Mouse (Mus musculus) G1E (cell line): ENCODE data around the gene Oxct2a.

Source experiments
- CTCF ChIP-seq: IDR thresholded peaks from 2 replicates; pipeline ENCODE4 v1.5.1; 2012; ENCODE audit warnings: low read depth, low read length, inconsistent platforms, mixed read lengths
- GATA1 ChIP-seq: IDR thresholded peaks from 2 replicates; pipeline ENCODE4 v1.6.1; 2012; ENCODE audit warnings: borderline replicate concordance, low read length, inconsistent platforms, mixed read lengths
- POLR2AphosphoS5 ChIP-seq: IDR thresholded peaks from 2 replicates; pipeline ENCODE4 v1.6.1; 2012; ENCODE audit warnings: low read depth, low read length, inconsistent platforms; ENCODE audit not compliant: insufficient replicate concordance
- TAL1 ChIP-seq: conservative IDR thresholded peaks from 2 replicates; pipeline ENCODE4 v1.6.1; 2012; ENCODE audit warnings: low read depth, low read length, inconsistent platforms, mixed read lengths

DNA sequence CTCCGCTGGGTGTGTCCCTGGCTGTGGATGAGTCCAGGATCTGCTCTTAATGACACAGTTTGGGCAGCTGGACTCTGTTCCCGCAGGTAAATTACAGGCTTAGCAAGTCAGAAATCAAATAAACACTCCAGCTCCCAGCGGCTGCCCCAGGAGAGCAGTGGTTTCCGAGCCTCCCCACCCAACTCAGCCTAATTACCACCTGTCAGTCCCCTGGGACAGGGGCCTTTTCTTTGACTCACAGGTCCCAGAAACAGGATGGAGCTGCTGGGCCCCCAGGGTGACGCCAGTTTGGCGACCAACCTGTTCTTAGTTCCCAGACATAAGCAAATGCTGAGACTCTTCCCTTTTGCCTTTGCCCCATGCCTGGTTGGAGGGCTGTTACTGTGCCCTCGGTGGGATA is 11.6 kb downstream of the Oxct2a start:
- TF ChIP-seq GATA1 (no peak), CTCF (no peak), TAL1 (no peak), POLR2AphosphoS5 (no peak)
